Mouse (Mus musculus) midbrain, embryonic 16.5 days (tissue): ENCODE data around the gene 1700017B05Rik. TPM values are rescaled to one million over a fixed set of nuclear protein-coding genes. Genes with fewer than 3 reads are reported as not detected.
"Not testable (repeated sequence)": the region's sequence is repeated elsewhere in the genome, so short reads cannot be mapped to it uniquely, and the experiment has no call there.

Experiments
- ATAC-seq: fragments of 200-750 bp; cut with Nextera tagmentation; 2 replicates; pipeline ENCODE4 v1.8.0; 2017; ENCODE audit warnings: moderate TSS enrichment
- H3K27ac ChIP-seq: fragments of 300-500 bp; sonication (generic); 2 replicates; pipeline ENCODE4 v1.5.1; 2014; ENCODE audit warnings: mild to moderate bottlenecking, low read length, mixed read lengths
- H3K27me3 ChIP-seq: fragments of 300-500 bp; sonication (generic); 2 replicates; pipeline ENCODE4 v1.6.1; 2014; ENCODE audit warnings: low read depth, low read length, mixed read lengths; ENCODE audit not compliant: control insufficient read depth, insufficient read depth
- H3K36me3 ChIP-seq: fragments of 300-500 bp; sonication (generic); 2 replicates; pipeline ENCODE4 v1.6.1; 2014; ENCODE audit warnings: mild to moderate bottlenecking, low read length, moderate library complexity, mixed read lengths; ENCODE audit not compliant: control insufficient read depth, insufficient read depth
- H3K4me1 ChIP-seq: fragments of 300-500 bp; sonication (generic); 2 replicates; pipeline ENCODE4 v1.6.1; 2014; ENCODE audit warnings: mild to moderate bottlenecking, low read length, mixed read lengths; ENCODE audit not compliant: control insufficient read depth, insufficient read depth
- H3K4me2 ChIP-seq: fragments of 300-500 bp; sonication (generic); 2 replicates; pipeline ENCODE4 v1.6.1; 2014; ENCODE audit warnings: mild to moderate bottlenecking, low read length, mixed read lengths
- H3K4me3 ChIP-seq: fragments of 300-500 bp; sonication (generic); 2 replicates; pipeline ENCODE4 v1.5.1; 2014; ENCODE audit warnings: low read depth, mild to moderate bottlenecking, low read length, moderate library complexity, mixed read lengths
- H3K9ac ChIP-seq: fragments of 300-500 bp; sonication (generic); 2 replicates; pipeline ENCODE4 v1.6.1; 2014; ENCODE audit warnings: low read depth, low read length, mixed read lengths
- H3K9me3 ChIP-seq: fragments of 300-500 bp; sonication (generic); replicated peaks from 2 replicates; pipeline ENCODE4 v1.6.1; 2014; ENCODE audit warnings: mild to moderate bottlenecking, low read length, mixed read lengths; ENCODE audit not compliant: control insufficient read depth, poor library complexity, severe bottlenecking
- WGBS: fragments of 180-500 bp; shearing (Covaris S2); extraction: QIAGEN DNeasy Blood & Tissue Kit; methylation state at CpG from one replicate; pipeline ENCODE4 v1.1.7; 2014; 5-methylcytosine and 5-hydroxymethylcytosine counted together
- polyA plus RNA-seq: library from polyadenylated mRNA; unstranded; fragments of >200 nt; fragmentation: Nextera tagmentation; extraction: Ambion mirVana; gene quantifications from 2 replicates; pipeline ENCODE4 v1.2.1, GENCODE M21; 2015

1700017B05Rik gene
- polyA plus RNA-seq, 1 experiment from 2014 or later = 4.2 TPM

DNA sequence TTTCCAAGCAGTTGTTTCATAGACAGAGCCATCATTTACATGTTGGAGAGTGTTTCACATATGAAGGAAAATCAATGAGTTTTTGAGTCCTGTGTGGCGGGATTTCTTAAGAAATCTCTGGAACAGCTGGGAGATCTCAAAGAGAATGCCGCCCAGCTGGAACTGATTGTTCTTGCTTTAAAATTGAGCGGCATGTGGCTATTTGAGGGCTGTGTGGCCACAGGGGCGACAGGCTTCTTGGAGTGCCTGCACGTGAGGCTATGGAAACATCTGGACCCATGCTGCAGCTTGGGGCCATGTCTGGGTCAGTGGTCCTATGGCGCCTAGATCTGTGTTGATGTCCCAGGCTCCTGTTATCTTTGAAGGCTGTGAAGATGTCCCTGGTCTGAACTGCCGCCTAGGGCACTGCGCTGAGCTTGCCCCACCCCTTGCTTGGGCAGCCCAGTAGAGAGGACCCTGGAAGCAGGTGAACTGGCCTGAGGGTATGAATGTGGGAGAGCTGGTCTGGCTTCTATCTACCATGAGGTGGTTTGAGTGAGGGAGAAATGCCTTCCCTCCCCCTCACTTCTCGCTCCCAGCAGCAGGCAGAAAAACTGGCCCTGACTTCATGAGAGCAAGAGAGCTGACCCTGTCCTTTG, 32.1 kb downstream of the 1700017B05Rik start:
- Histone ChIP-seq H3K27me3 (no peaks in the 10 kb centered on the region), H3K9ac (no peak overlapping the region), H3K4me3 (no peak overlapping the region), H3K27ac (no peak overlapping the region), H3K4me2 (no peak overlapping the region), H3K9me3 (no peaks in the 10 kb centered on the region), H3K4me1 (no peaks in the 10 kb centered on the region), H3K36me3 (no peaks in the 10 kb centered on the region)
- WGBS = 74% methylated on average over 9 of the region's 9 CpGs
- no peak for ATAC-seq

DNA sequence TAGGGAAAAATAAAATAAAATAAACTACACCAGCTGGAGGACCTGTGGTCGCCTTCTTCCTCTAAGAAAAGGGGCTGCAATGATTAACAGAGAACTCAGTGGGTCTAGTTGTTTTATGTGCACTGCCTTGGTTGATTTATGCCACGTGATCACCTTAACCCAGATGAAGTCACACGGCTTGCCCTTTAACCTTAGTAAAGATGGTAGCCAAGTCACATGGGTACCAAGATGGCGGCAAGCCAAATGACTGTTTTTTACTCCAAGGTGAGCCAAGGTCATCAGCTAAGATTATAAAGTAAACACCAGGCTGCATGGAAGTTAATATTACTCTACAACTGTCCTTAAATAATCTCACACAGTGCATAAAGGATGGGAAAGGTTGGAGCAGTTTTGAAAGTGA, 32.7 kb downstream of the 1700017B05Rik start:
- Histone ChIP-seq H3K27me3 (no peaks in the 10 kb centered on the region), H3K4me2 (no peak overlapping the region), H3K9ac (no peak overlapping the region), H3K27ac (no peak overlapping the region), H3K4me1 (no peaks in the 10 kb centered on the region), H3K36me3 (no peaks in the 10 kb centered on the region), H3K4me3 (no peak overlapping the region), H3K9me3 (no peaks in the 10 kb centered on the region)
- no peak for ATAC-seq
- 87% methylated on average over 4 of the region's 4 CpGs for WGBS

DNA sequence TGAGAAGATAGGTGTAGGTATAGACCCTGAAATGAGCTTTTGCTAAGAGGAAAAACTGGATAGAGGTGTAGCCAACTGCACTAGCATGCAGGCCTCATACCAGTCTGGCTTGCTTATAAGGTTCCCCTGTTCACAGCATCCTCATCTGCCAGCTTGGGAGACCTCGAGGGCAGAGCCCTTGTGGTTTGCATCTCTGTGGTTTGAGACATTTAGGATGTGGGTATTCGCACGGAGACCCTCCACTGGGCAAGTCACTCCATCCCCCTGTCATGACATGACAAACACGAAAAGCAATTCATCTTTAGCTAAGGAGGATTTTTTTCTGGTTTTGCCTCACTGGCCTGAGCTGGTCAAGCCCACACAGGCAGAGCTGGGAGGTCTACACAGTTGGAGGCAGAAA, 34.2 kb downstream of the 1700017B05Rik start:
- Histone ChIP-seq H3K4me3 (no peak overlapping the region), H3K27ac (no peak overlapping the region), H3K36me3 (no peaks in the 10 kb centered on the region), H3K27me3 (no peaks in the 10 kb centered on the region), H3K4me2 (no peak overlapping the region), H3K4me1 (no peaks in the 10 kb centered on the region), H3K9ac (no peak overlapping the region), H3K9me3 (no peaks in the 10 kb centered on the region)
- no peak for ATAC-seq
- WGBS = 73% methylated on average over 4 of the region's 4 CpGs

DNA sequence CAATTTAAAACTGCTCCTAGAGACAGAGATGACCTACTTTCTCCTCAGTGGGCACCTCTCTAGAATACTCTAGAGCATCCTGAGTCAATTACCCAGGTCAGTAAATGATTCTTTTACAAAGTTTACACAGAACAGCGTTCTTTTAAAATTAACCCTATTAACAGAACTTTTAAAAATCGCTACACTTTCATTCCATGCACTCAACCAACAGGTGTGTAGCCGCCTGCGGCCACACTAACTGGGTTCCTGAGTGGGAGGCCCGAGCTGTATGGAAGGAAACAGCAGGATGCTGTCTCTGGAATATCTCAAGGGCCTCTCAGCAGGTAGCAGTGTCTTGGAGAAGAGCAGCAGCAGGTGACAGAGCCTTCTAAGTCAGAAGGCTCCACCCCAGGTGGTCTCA, 35.2 kb downstream of the 1700017B05Rik start:
- H3K4me1 ChIP-seq = no peaks in the 10 kb centered on the region
- WGBS = 65% methylated on average over 5 of the region's 5 CpGs
- no peak overlapping the region for H3K4me2 ChIP-seq
- no peak overlapping the region for H3K4me3 ChIP-seq
- H3K9me3 ChIP-seq = no peaks in the 10 kb centered on the region
- no peaks in the 10 kb centered on the region for H3K27me3 ChIP-seq
- no peak overlapping the region for H3K9ac ChIP-seq
- H3K36me3 ChIP-seq = no peaks in the 10 kb centered on the region
- ATAC-seq = no peak
- no peak overlapping the region for H3K27ac ChIP-seq

DNA sequence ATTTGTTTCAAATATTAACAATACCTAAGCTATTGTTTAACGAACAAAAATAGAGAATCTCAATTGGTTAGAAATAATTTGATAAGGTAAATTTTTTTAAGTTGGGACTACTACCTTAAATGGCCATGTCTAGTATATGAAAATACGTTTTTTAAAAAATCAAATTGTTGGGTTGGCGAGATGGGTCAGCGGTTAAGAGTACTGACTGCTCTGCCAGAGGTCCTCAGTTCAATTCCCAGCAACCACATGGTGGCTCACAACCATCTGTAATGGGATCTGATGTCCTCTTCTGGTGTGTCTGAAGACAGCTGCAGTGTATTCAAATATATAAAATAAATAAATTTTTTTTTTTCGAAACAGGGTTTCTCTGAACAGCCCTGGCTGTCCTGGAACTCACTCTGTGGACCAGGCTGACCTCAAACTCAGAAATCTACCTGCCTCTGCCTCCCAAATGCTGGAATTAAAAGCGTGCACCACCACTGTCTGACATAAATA, 35.7 kb downstream of the 1700017B05Rik start:
- not testable (repeated sequence) for H3K4me1 ChIP-seq, H3K9ac ChIP-seq, H3K27ac ChIP-seq, H3K4me3 ChIP-seq, H3K9me3 ChIP-seq, H3K27me3 ChIP-seq, ATAC-seq, H3K4me2 ChIP-seq, H3K36me3 ChIP-seq
- 87% methylated on average over 6 of the region's 6 CpGs for WGBS

DNA sequence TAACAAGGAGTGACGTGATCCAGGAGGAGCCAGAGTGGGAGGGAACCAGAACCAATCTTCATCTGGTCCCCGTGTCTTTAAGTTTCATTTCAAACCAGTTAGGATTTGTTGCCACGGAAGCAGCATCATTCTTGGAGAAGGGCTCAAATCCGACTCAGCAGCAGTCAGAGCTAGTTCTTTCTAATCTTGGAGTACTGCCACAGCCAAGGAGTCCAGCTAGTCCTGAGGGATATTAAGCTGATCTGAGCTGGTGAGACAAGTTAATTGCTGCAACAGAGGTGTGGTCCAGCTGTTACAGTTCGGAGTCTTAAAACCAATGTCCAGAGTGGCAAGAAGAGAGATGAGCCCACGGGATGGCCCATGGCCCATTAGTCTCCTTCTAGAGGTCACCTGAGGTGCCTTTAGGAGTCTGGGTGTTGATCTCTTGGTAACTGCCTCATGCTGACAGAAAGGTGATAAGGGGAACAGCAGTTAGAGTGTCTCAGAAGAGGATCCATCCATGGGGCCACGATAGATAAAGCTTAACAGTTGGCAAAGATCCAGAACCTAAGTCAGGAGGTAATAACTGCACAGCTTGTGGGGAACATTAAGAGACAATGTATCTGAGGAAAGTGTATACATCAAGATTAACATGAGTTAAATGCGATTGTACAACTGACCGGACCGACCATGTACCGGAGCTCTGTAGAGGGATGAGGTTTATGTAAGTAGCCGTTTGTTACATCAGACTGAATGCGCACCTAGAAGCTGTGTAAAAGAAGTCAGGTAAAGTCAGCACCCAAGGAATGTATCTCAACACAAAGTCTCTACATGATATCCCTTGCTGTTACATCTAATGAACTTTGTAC, 36.4 kb downstream of the 1700017B05Rik start:
- Histone ChIP-seq H3K9me3 (no peaks in the 10 kb centered on the region), H3K9ac (no peak overlapping the region), H3K36me3 (no peaks in the 10 kb centered on the region), H3K4me3 (no peak overlapping the region), H3K27me3 (no peaks in the 10 kb centered on the region), H3K4me1 (no peaks in the 10 kb centered on the region), H3K4me2 (no peak overlapping the region), H3K27ac (no peak overlapping the region)
- no peak for ATAC-seq
- 74% methylated on average over 13 of the region's 13 CpGs for WGBS

DNA sequence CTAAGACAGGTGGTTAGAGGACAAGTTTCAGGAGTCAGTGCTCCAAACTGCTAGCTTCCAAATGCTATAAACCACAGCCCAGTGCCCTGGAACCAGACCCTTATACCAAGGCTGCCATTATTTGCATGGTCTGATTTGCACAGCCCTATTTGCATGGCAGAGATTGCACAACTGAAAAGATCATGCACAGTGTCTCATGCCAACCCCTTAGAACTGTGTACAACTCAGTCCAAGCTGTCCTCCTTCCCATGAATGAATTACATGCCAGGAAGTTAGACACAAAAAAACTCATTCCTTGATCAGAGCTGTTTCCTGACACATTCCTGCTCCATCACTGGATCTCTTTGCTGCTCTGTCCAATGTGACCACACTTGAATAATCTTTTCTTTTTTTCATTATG, 39.1 kb downstream of the 1700017B05Rik start:
- no peak overlapping the region for H3K27ac ChIP-seq
- no peaks in the 10 kb centered on the region for H3K27me3 ChIP-seq

DNA sequence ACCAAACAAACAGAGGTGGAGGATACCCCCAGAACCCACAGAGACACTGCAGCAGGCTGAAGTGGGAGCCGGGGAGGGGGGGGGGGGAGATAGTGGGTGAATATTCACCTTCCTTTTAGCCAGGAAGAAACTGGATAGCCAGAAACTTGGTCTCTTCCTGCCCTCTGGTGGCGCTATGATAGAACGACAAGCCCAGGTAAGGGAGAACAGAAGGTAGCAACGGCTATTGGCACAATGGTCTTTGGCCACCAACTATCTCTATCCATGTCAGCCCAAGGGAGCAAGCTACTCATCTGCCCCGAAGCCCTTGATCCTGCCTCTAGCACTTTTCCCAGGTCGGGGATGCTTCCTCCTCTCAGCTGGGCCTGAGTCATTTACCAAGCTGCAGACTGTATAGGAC, 42.1 kb downstream of the 1700017B05Rik start:
- H3K4me2 ChIP-seq = no peak overlapping the region
- H3K4me3 ChIP-seq = no peak overlapping the region
- no peak overlapping the region for H3K9ac ChIP-seq
- H3K27ac ChIP-seq = no peak overlapping the region
- no peaks in the 10 kb centered on the region for H3K4me1 ChIP-seq
- no peak for ATAC-seq
- H3K9me3 ChIP-seq = no peaks in the 10 kb centered on the region
- H3K36me3 ChIP-seq = no peaks in the 10 kb centered on the region
- H3K27me3 ChIP-seq = no peaks in the 10 kb centered on the region
- 33% methylated on average over 5 of the region's 6 CpGs for WGBS

More for the DNA sequence above, 39.1 kb downstream of the 1700017B05Rik start:
- Histone ChIP-seq H3K4me3 (no peak overlapping the region), H3K4me2 (no peak overlapping the region), H3K9me3 (no peaks in the 10 kb centered on the region), H3K4me1 (no peaks in the 10 kb centered on the region), H3K36me3 (no peaks in the 10 kb centered on the region), H3K9ac (no peak overlapping the region)
- ATAC-seq = no peak

DNA sequence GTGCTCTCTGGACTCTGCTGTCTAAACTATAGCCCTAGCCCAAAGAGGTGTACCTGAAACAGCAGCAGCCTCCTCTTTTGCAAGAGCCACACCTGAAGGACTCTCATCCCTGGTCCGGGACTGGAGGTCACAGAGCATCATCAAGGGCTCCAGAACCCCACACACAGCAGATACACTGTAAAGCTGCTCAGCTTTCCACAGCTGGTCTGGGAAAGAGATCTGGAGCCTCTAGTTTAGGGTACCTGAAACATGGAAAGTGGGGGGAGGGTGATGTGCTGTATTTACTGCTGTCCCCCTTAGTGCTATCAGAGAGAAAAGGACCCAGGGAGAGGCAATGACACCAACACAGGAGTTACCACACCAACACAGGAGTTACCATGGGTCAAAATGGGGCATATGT, 42.9 kb downstream of the 1700017B05Rik start:
- WGBS = 95% methylated on average over 1 of the region's 1 CpGs
- no peak for ATAC-seq
- no peaks in the 10 kb centered on the region for H3K27me3 ChIP-seq
- H3K4me1 ChIP-seq = no peaks in the 10 kb centered on the region
- H3K9me3 ChIP-seq = no peaks in the 10 kb centered on the region
- H3K27ac ChIP-seq = no peak overlapping the region
- H3K4me2 ChIP-seq = no peak overlapping the region
- H3K36me3 ChIP-seq = no peaks in the 10 kb centered on the region
- no peak overlapping the region for H3K9ac ChIP-seq
- no peak overlapping the region for H3K4me3 ChIP-seq
